In the genomic region with DNA sequence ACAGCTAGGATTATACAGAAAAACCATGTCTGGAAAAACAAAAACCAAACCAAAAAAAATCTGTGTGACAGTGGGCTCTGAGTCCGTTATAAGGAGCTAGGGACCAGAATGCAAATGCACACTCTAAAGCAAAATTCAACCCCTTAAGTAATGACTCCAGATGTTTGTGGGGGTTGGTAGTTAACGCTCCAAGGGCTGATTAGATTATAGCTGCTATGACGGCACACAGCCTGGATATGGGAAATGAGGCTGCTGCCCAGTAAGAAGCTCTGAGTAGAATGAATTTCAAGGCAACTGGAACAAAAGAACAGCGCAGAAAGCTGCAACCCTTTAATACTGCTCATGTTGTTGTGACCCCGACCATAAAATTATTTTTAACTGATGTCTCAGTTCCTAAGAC, we compare ENCODE assay signal across 27 mouse cellular contexts. TPM values are rescaled to one million over a fixed set of nuclear protein-coding genes. Genes with fewer than 3 reads are reported as not detected.
A peak's percentile ranks its signal among the peaks of the same experiment; 100 is the strongest.
DNase-seq lines count a peak whose midpoint lies in the region; ATAC-seq and TF ChIP-seq lines count a peak whose summit lies in the region.
"Had no signal": no experiment of that assay in that cellular context is flagged by ENCODE, and none has a peak within 500 bp of the region (broad histone marks: within the 10 kb centered on the region; RNA-seq: fewer than 3 reads in every experiment).

No protein-coding gene starts in this region.

- peaks cover 13% of the 10 kb centered on the region; the same call in 1 of the 2 replicates for H3K36me3 ChIP-seq in forebrain, embryonic 14.5 days (ENCODE audit: control insufficient read depth, insufficient read depth, low read length)
- peaks cover 11% of the 10 kb centered on the region; the same call in 1 of the 2 replicates for H3K36me3 ChIP-seq in forebrain, embryonic 13.5 days (ENCODE audit: poor library complexity, severe bottlenecking)
- peaks cover 9% of the 10 kb centered on the region for H3K36me3 ChIP-seq in lung, embryonic 14.5 days (ENCODE audit: insufficient read depth)
- H3K36me3 ChIP-seq: hindbrain, embryonic 15.5 days; stomach, embryonic 15.5 days had no signal

- H3K9me3 ChIP-seq in forebrain, embryonic 14.5 days (replicated peaks; ENCODE audit: control insufficient read depth, low read length) = no peaks in the 10 kb centered on the region
- H3K9me3 ChIP-seq in forebrain, embryonic 13.5 days (replicated peaks) = no peaks in the 10 kb centered on the region
- H3K9me3 ChIP-seq in lung, embryonic 14.5 days (ENCODE audit: low read depth, low read length) = no peaks in the 10 kb centered on the region
- H3K9me3 ChIP-seq: heart, embryonic 10.5 days; hindbrain, embryonic 15.5 days; midbrain, embryonic 10.5 days; neural tube, embryonic 12.5 days; stomach, embryonic 15.5 days had no signal

- H3K4me2 ChIP-seq in forebrain, embryonic 14.5 days (ENCODE audit: low read length) = no peak overlapping the region
- H3K4me2 ChIP-seq in forebrain, embryonic 13.5 days = no peak overlapping the region
- H3K4me2 ChIP-seq in lung, embryonic 14.5 days = no peak overlapping the region
- H3K4me2 ChIP-seq: hindbrain, embryonic 15.5 days; neural tube, embryonic 12.5 days; stomach, embryonic 15.5 days had no signal

- DNase-seq in forebrain, embryonic 14.5 days (ENCODE audit: low spot score) = peak; percentile 20
- DNase-seq in heart, postnatal 10 days = peak; percentile 6 to 13
- no peak for DNase-seq in heart, postnatal 14 days
- DNase-seq in lung, embryonic 14.5 days = peak; percentile 4
- DNase-seq in lung, postnatal 36 days = no peak
- peak; percentile 17 for DNase-seq in retina, postnatal 7 days (ENCODE audit: low read depth, low spot score)
- no peak for DNase-seq in cerebellum, adult 9-11 months
- DNase-seq: adrenal gland, postnatal 14 days; cerebellum, adult 11-12 months; cerebellum, postnatal 10 days; heart, postnatal 36 days; kidney, adult 8-10 months; kidney, postnatal 10 days; liver; lung, adult 2 months; lung, postnatal 14 days; right cerebral cortex, postnatal 14 days had no signal

- no peak overlapping the region for H3K9ac ChIP-seq in forebrain, embryonic 14.5 days (ENCODE audit: low read length)
- no peak overlapping the region for H3K9ac ChIP-seq in forebrain, embryonic 13.5 days
- H3K9ac ChIP-seq in lung, embryonic 14.5 days = no peak overlapping the region
- H3K9ac ChIP-seq: hindbrain, embryonic 15.5 days; liver, embryonic 14.5 days; neural tube, embryonic 12.5 days; stomach, embryonic 15.5 days had no signal

- no peak for TF ChIP-seq CTCF in lung, embryonic 14.5 days (IDR thresholded peaks at IDR 0.05; ENCODE audit: low read depth)

- no peaks in the 10 kb centered on the region for H3K4me1 ChIP-seq in forebrain, embryonic 14.5 days (ENCODE audit: control insufficient read depth, insufficient read depth, low read length)
- H3K4me1 ChIP-seq in forebrain, embryonic 13.5 days = no peaks in the 10 kb centered on the region
- H3K4me1 ChIP-seq in lung, embryonic 14.5 days (ENCODE audit: insufficient read depth) = peaks cover 4% of the 10 kb centered on the region; the same call in 1 of the 2 replicates
- H3K4me1 ChIP-seq: hindbrain, embryonic 15.5 days; midbrain, embryonic 10.5 days; neural tube, embryonic 12.5 days had no signal

- H3K27me3 ChIP-seq in forebrain, embryonic 14.5 days (replicated peaks; ENCODE audit: control insufficient read depth, insufficient read depth, low read length) = no peaks in the 10 kb centered on the region
- H3K27me3 ChIP-seq in forebrain, embryonic 13.5 days = no peaks in the 10 kb centered on the region
- no peaks in the 10 kb centered on the region for H3K27me3 ChIP-seq in lung, embryonic 14.5 days (ENCODE audit: insufficient read depth, low read length)
- H3K27me3 ChIP-seq: hindbrain, embryonic 15.5 days; neural tube, embryonic 12.5 days; stomach, embryonic 15.5 days had no signal

- WGBS in forebrain, embryonic 14.5 days = 70% methylated on average over 5 of the region's 5 CpGs
- 69% methylated on average over 5 of the region's 5 CpGs for WGBS in forebrain, embryonic 13.5 days
- 68% methylated on average over 5 of the region's 5 CpGs for WGBS in lung, embryonic 14.5 days

- intact Hi-C loops in heart, postnatal 10 days (cut with DNase I) = no loop called here
- intact Hi-C loops in heart, postnatal 14 days (cut with DNase I) = no loop called here

- no peak overlapping the region for H3K27ac ChIP-seq in forebrain, embryonic 14.5 days (ENCODE audit: low read depth, low read length)
- no peak overlapping the region for H3K27ac ChIP-seq in forebrain, embryonic 13.5 days
- no peak overlapping the region for H3K27ac ChIP-seq in lung, embryonic 14.5 days (ENCODE audit: low read depth)
- H3K27ac ChIP-seq: heart, embryonic 10.5 days; hindbrain, embryonic 15.5 days; liver, embryonic 14.5 days; midbrain, embryonic 10.5 days; neural tube, embryonic 12.5 days; stomach, embryonic 15.5 days had no signal

- no peak for ATAC-seq in forebrain, embryonic 14.5 days
- ATAC-seq in forebrain, embryonic 13.5 days = no peak
- ATAC-seq in lung, embryonic 14.5 days (ENCODE audit: insufficient read depth) = no peak
- ATAC-seq: forebrain, embryonic 16.5 days; midbrain, embryonic 16.5 days had no signal

- H3K4me3 ChIP-seq in forebrain, embryonic 14.5 days (ENCODE audit: low read depth, low read length) = no peak overlapping the region
- no peak overlapping the region for H3K4me3 ChIP-seq in forebrain, embryonic 13.5 days
- H3K4me3 ChIP-seq in lung, embryonic 14.5 days (ENCODE audit: low read depth, low read length) = no peak overlapping the region
- H3K4me3 ChIP-seq: heart, embryonic 10.5 days; hindbrain, embryonic 15.5 days; midbrain, embryonic 10.5 days; myocyte; neural tube, embryonic 12.5 days; stomach, embryonic 15.5 days had no signal

RNA-seq across cellular contexts. Expression of a gene that starts 52.7 kb away (rescaled TPM):
- polyA plus RNA-seq in forebrain, embryonic 14.5 days (2014; fragmentation: Nextera tagmentation; extraction: Ambion mirVana) = 33.0 and 34.4 TPM in 2 replicates
- 39.5 and 41.3 TPM in 2 replicates for polyA plus RNA-seq in forebrain, embryonic 13.5 days (2015; fragmentation: Nextera tagmentation; extraction: Ambion mirVana)
- total RNA-seq in heart, postnatal 10 days (2021) = 10 to 100 TPM; 18.1 to 18.4 TPM
- total RNA-seq in heart, postnatal 14 days (2021) = 10 to 100 TPM; 13.8 to 14.1 TPM
- polyA plus RNA-seq in lung, embryonic 14.5 days (2014; fragmentation: Nextera tagmentation; extraction: Ambion mirVana) = 40.9 and 41.7 TPM in 2 replicates

RNA-seq across cellular contexts. Expression of a gene that starts 56.4 kb away (rescaled TPM):
- 43.2 and 47.5 TPM in 2 replicates for polyA plus RNA-seq in forebrain, embryonic 14.5 days (2014; fragmentation: Nextera tagmentation; extraction: Ambion mirVana)
- 44.7 and 50.9 TPM in 2 replicates for polyA plus RNA-seq in forebrain, embryonic 13.5 days (2015; fragmentation: Nextera tagmentation; extraction: Ambion mirVana)
- 10 to 100 TPM; 41.2 to 44.2 TPM for total RNA-seq in heart, postnatal 10 days (2021)
- 10 to 100 TPM; 43.0 to 48.4 TPM for total RNA-seq in heart, postnatal 14 days (2021)
- polyA plus RNA-seq in lung, embryonic 14.5 days (2014; fragmentation: Nextera tagmentation; extraction: Ambion mirVana) = 41.2 and 42.2 TPM in 2 replicates

RNA-seq across cellular contexts. Expression of a gene that starts 56.5 kb away (rescaled TPM):
- polyA plus RNA-seq in forebrain, embryonic 14.5 days (2014; fragmentation: Nextera tagmentation; extraction: Ambion mirVana) = 8.5 and 8.8 TPM in 2 replicates
- 9.4 and 9.9 TPM in 2 replicates for polyA plus RNA-seq in forebrain, embryonic 13.5 days (2015; fragmentation: Nextera tagmentation; extraction: Ambion mirVana)
- total RNA-seq in heart, postnatal 10 days (2021) = 1 to 10 TPM; 2.7 to 2.8 TPM
- total RNA-seq in heart, postnatal 14 days (2021) = 1 to 10 TPM; 2.5 to 3.8 TPM
- polyA plus RNA-seq in lung, embryonic 14.5 days (2014; fragmentation: Nextera tagmentation; extraction: Ambion mirVana) = 6.2 and 6.6 TPM in 2 replicates

Comparison
In these comparisons a context has a peak if more than half of its experiments do, and no peak if none do; other contexts are left out.
1. DNase-seq: peak in forebrain, embryonic 14.5 days (single experiment), heart, postnatal 10 days (2 of 2), lung, embryonic 14.5 days (single experiment) and retina, postnatal 7 days (single experiment); none in heart, postnatal 14 days (0 of 2), lung, postnatal 36 days (single experiment) and cerebellum, adult 9-11 months (single experiment).